Mouse (Mus musculus): ENCODE measurements at regions not wholly inside any gene's neighbourhood (a gene's known extent, or its start where the extent isn't known, plus 50 kb on each side); places are given as distances from the start of the nearest gene placed in this dataset.

DNA sequence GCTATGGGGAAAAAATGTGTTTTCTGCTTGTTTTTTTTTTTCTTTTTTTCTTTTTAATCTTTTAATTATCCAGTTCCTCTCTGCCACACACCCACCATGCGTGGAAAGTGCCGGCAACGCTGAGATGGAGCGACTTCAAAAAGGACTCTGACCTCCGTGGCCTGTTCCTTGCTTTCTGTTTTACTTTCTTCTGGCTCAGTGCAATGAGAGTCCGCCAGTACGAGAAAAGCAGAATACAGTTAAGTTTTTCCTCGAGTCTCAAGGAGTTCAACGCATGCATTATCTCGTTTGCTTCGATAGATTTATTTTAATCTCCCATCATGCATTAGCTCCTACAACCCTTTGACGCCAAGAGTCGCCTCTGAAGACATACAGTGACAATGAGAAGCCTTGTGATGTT, 284.3 kb downstream of the Pmp22 start:
- no peaks in the 10 kb centered on the region for H3K36me3 ChIP-seq
- H3K27ac ChIP-seq (replicated peaks), result peak overlapping the region; percentile 84
- 7% methylated on average over 13 of the region's 13 CpGs for whole genome bisulfite sequencing
- no peak for DNase-seq (ENCODE audit: low spot score)
- H3K4me3 ChIP-seq, result peak overlapping the region; percentile 34
- H3K4me1 ChIP-seq, result peaks cover 39% of the 10 kb centered on the region
- peaks cover 61% of the 10 kb centered on the region for H3K27me3 ChIP-seq (ENCODE audit: low read depth, poor library complexity, severe bottlenecking)
- no peaks in the 10 kb centered on the region for H3K9me3 ChIP-seq (replicated peaks)

- Histone ChIP-seq H3K36me3 (no peaks in the 10 kb centered on the region), H3K27ac (replicated peaks) (peak overlapping the region; percentile 84), H3K27me3 (ENCODE audit: low read depth, poor library complexity, severe bottlenecking) (peaks cover 65% of the 10 kb centered on the region), H3K4me1 (peaks cover 39% of the 10 kb centered on the region), H3K9me3 (replicated peaks) (no peaks in the 10 kb centered on the region), H3K4me3 (0 out of 2 replicates have a peak overlapping the region, but pooled peaks have one; percentile 34)
- WGBS, result 49% methylated on average over 4 of the region's 4 CpGs
- DNase-seq (ENCODE audit: low spot score), result no peak
These were observed 284.8 kb downstream of the Pmp22 start for GRCm38 (mm10) chr11:63413621-63414020.

DNA sequence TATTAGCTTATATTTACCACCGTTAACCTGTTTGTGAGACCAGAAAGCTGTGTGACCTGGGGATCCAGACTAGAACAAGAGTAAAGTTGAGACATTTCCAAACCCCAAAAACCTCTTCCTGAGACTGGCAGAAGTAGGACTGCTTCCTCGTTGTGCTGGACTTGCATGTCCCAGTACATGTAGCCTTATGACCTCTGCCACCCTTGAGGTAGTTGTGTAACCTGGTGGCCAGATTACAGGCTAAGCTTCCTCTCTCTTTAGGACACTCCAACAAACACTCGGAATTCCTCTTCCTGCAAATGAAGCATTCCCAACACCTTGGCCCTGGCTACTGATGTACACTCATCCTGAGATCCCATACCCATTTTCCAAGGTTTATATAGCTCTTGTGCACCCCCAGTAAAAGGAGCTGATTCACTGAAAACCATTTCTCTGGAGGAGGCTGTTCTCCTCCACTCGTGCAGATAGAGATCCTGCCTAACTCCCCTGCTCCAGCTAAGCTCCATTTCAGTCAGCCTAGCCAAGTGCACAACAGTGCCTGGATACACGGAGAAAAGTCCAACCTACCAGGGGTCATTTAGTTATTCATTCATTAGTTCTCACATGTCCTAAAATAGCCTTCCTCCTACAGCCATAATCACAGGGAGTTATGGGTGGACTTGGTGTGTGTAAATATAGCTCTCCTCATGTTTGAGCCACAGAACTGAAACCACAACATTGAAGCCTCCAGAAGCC, 289.4 kb downstream of the Pmp22 start:
- Histone ChIP-seq H3K27ac (replicated peaks) (no peak overlapping the region; the same call in 1 of the 2 replicates), H3K36me3 (no peaks in the 10 kb centered on the region), H3K9me3 (replicated peaks) (no peaks in the 10 kb centered on the region), H3K27me3 (ENCODE audit: low read depth, poor library complexity, severe bottlenecking) (peaks cover 43% of the 10 kb centered on the region), H3K4me3 (no peak overlapping the region), H3K4me1 (peaks cover 15% of the 10 kb centered on the region)
- DNase-seq (ENCODE audit: low spot score), result no peak
- 83% methylated on average over 5 of the region's 5 CpGs for WGBS

GRCm38 (mm10) chr11:63420341-63420740, 291.6 kb downstream of the Pmp22 start:
- Histone ChIP-seq H3K36me3 (no peaks in the 10 kb centered on the region), H3K4me1 (peaks cover 5% of the 10 kb centered on the region), H3K27ac (replicated peaks) (no peak overlapping the region), H3K9me3 (replicated peaks) (no peaks in the 10 kb centered on the region), H3K4me3 (no peak overlapping the region), H3K27me3 (ENCODE audit: low read depth, poor library complexity, severe bottlenecking) (peaks cover 28% of the 10 kb centered on the region)
- no peak for DNase-seq (ENCODE audit: low spot score)
- WGBS, result 89% methylated on average over 3 of the region's 3 CpGs

- Histone ChIP-seq H3K36me3 (no peaks in the 10 kb centered on the region), H3K4me3 (no peak overlapping the region), H3K9me3 (replicated peaks) (no peaks in the 10 kb centered on the region), H3K4me1 (peaks cover 16% of the 10 kb centered on the region), H3K27ac (replicated peaks) (no peak overlapping the region), H3K27me3 (ENCODE audit: low read depth, poor library complexity, severe bottlenecking) (peaks cover 18% of the 10 kb centered on the region)
- WGBS, result 85% methylated on average over 3 of the region's 3 CpGs
- DNase-seq (ENCODE audit: low spot score), result no peak
These were observed 293.3 kb downstream of the Pmp22 start for GRCm38 (mm10) chr11:63422069-63422468.

GRCm38 (mm10) chr11:63424319-63424718, 295.5 kb downstream of the Pmp22 start:
- peaks cover 15% of the 10 kb centered on the region for H3K4me1 ChIP-seq
- no peaks in the 10 kb centered on the region for H3K9me3 ChIP-seq (replicated peaks)
- 72% methylated on average over 3 of the region's 3 CpGs for WGBS
- H3K4me3 ChIP-seq, result no peak overlapping the region
- no peak for DNase-seq (ENCODE audit: low spot score)
- H3K27me3 ChIP-seq (ENCODE audit: low read depth, poor library complexity, severe bottlenecking), result 0 out of 2 replicates have a peak, but pooled peaks cover 9% of the 10 kb centered on the region
- H3K27ac ChIP-seq (replicated peaks), result no peak overlapping the region
- H3K36me3 ChIP-seq, result no peaks in the 10 kb centered on the region

DNA sequence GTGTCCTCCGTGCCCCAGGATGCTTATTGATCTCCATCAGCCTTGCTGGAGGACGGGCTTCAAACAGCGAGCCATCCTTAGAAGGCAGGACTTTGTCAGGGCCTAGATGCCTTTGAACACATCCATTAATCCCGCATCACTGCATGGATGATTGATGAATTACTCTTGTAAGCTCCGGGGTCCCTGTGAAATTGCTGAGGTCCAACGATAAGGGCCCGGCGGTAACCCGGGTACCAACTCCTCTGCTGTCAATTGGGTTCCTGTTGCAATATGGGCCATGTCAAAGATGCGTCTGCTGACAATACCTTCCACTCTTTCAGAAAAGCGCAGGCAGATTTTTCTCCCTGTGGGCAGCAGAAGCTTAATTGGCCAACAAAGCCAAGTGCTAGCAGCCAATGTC, 297.0 kb downstream of the Pmp22 start:
- H3K36me3 ChIP-seq, result no peaks in the 10 kb centered on the region
- peak overlapping the region; percentile 47; the same call in 1 of the 2 replicates for H3K27ac ChIP-seq (replicated peaks)
- H3K27me3 ChIP-seq (ENCODE audit: low read depth, poor library complexity, severe bottlenecking), result 0 out of 2 replicates have a peak, but pooled peaks cover 7% of the 10 kb centered on the region
- peaks cover 15% of the 10 kb centered on the region for H3K4me1 ChIP-seq
- DNase-seq (ENCODE audit: low spot score), result no peak
- no peak overlapping the region for H3K4me3 ChIP-seq
- WGBS, result 45% methylated on average over 11 of the region's 11 CpGs
- H3K9me3 ChIP-seq (replicated peaks), result no peaks in the 10 kb centered on the region

- WGBS, result 29% methylated on average over 5 of the region's 5 CpGs
- Histone ChIP-seq H3K27me3 (ENCODE audit: low read depth, poor library complexity, severe bottlenecking) (peaks cover 44% of the 10 kb centered on the region), H3K9me3 (replicated peaks) (peaks cover 10% of the 10 kb centered on the region)
These were observed 325.0 kb downstream of the Pmp22 start for GRCm38 (mm10) chr11:63453786-63454185.

GRCm38 (mm10) chr11:63454910-63455531, 326.2 kb downstream of the Pmp22 start:
- H3K36me3 ChIP-seq, result peaks cover 3% of the 10 kb centered on the region; the same call in 1 of the 2 replicates
- peaks cover 39% of the 10 kb centered on the region for H3K4me1 ChIP-seq
- peak overlapping the region; percentile 83 for H3K27ac ChIP-seq (replicated peaks)
- 0 out of 2 replicates have a peak overlapping the region, but pooled peaks have one; percentile 18 for H3K4me3 ChIP-seq
- 5% methylated on average over 17 of the region's 17 CpGs for WGBS
- peaks cover 54% of the 10 kb centered on the region for H3K27me3 ChIP-seq (ENCODE audit: low read depth, poor library complexity, severe bottlenecking)
- peaks cover 10% of the 10 kb centered on the region for H3K9me3 ChIP-seq (replicated peaks)
- peak; percentile 74 for DNase-seq (ENCODE audit: low spot score)

More at GRCm38 (mm10) chr11:63453786-63454185, 325.0 kb downstream of the Pmp22 start:
- peaks cover 39% of the 10 kb centered on the region for H3K4me1 ChIP-seq
- no peak for DNase-seq (ENCODE audit: low spot score)
- no peak overlapping the region for H3K4me3 ChIP-seq
- H3K36me3 ChIP-seq, result peaks cover 3% of the 10 kb centered on the region; the same call in 1 of the 2 replicates
- peak overlapping the region; percentile 83 for H3K27ac ChIP-seq (replicated peaks)

DNA sequence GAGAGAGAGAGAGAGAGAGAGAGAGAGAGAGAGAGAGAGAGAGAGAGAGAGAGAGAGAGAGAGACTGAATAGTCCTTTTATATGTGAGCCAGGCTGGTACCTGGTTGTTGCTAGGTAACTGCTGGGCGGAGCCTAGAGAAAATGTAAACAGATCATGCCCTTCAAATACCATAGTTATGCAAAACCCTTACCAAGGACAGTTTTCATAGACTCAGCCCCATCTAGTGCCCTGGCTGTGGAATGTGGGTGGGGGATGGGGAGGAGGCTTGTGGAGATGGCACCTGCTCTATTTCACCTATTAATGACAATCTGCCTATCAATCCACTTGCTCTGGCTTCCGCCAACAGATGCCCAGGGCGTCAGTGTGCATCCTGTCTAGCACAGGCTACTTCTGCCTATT, 327.6 kb downstream of the Pmp22 start:
- Histone ChIP-seq H3K36me3 (peaks cover 3% of the 10 kb centered on the region; the same call in 1 of the 2 replicates), H3K9me3 (replicated peaks) (peaks cover 10% of the 10 kb centered on the region), H3K27ac (replicated peaks) (peak overlapping the region; percentile 83; the same call in 1 of the 2 replicates), H3K4me1 (peaks cover 39% of the 10 kb centered on the region), H3K4me3 (no peak overlapping the region), H3K27me3 (ENCODE audit: low read depth, poor library complexity, severe bottlenecking) (peaks cover 54% of the 10 kb centered on the region)
- no peak for DNase-seq (ENCODE audit: low spot score)
- WGBS, result 71% methylated on average over 3 of the region's 3 CpGs

DNA sequence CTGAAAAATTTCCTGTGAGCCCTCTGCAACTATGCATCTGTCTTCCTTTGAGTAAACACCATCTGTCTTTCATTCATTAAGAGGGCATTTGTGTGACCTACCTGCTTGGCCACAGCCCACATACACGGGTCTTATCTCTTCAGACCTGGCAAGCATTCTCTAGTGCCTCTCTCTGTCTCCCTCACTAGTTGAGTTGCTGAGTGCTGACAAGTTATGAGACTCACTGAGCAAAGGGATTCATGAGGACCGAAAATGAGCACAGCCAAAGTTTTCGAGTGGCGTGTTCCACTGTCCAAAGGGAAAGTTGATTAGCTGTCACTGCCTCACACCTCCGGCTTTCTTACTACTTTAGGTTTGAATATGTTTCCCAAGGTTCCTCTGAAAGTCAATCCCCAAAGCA, 328.5 kb downstream of the Pmp22 start:
- Histone ChIP-seq H3K36me3 (peaks cover 1% of the 10 kb centered on the region; the same call in 1 of the 2 replicates), H3K27me3 (ENCODE audit: low read depth, poor library complexity, severe bottlenecking) (peaks cover 59% of the 10 kb centered on the region), H3K4me3 (no peak overlapping the region), H3K9me3 (replicated peaks) (peaks cover 3% of the 10 kb centered on the region), H3K4me1 (peaks cover 39% of the 10 kb centered on the region), H3K27ac (replicated peaks) (peak overlapping the region; percentile 28; the same call in 1 of the 2 replicates)
- 87% methylated on average over 5 of the region's 5 CpGs for WGBS
- no peak for DNase-seq (ENCODE audit: low spot score)

- no peak for DNase-seq (ENCODE audit: low spot score)
- no peaks in the 10 kb centered on the region for H3K9me3 ChIP-seq (replicated peaks)
- 86% methylated on average over 7 of the region's 7 CpGs for WGBS
- H3K27ac ChIP-seq (replicated peaks), result no peak overlapping the region
- no peak overlapping the region for H3K4me3 ChIP-seq
- H3K27me3 ChIP-seq (ENCODE audit: low read depth, poor library complexity, severe bottlenecking), result peaks cover 69% of the 10 kb centered on the region
- peaks cover 34% of the 10 kb centered on the region for H3K4me1 ChIP-seq
- no peaks in the 10 kb centered on the region for H3K36me3 ChIP-seq
These were observed 331.4 kb downstream of the Pmp22 start for GRCm38 (mm10) chr11:63460146-63460545.
